Mouse (Mus musculus) adrenal gland (tissue): ENCODE measurements around the gene Amotl2.
"Not testable (repeated sequence)": the region's sequence is repeated elsewhere in the genome, so short reads cannot be mapped to it uniquely, and the experiment has no call there.

Source experiments
- intact Hi-C: fragments of 180-260 bp; cut with DNase I; formaldehyde crosslinking; loops from one replicate; pipeline ENCODE4 v1.15.1; 2025

Gene Amotl2

DNA sequence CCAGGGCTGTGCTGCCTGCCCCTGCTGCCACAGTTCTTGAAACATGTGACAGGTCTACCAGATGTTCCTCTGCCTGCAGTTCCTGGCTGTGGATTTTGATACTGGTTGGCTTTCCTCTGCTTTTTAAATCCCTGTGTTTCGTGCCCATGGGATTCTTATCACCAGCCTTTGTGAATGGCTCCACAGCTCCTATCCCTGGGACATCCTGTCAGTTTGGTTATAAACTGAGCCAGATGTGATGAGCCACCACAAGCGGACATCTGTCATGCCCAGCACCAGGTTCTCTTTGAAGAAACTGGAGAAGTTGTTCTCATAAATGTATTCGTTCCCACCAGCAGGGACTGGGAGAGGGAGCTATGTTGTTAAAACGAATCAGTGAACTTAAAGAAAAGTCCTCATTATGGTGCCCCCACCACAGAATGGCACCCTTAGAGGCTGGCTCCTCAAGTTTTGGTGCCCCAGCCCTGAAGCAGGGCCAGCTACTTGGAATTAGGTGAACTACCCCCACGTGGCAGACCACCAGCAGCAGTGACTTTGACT, 15.9 kb downstream of the Amotl2 start:
- intact Hi-C loops, result no loop called here

- intact Hi-C loops, result no loop called here
Observed at GRCm38 (mm10) chr9:102733459-102733858, 17.0 kb downstream of the Amotl2 start.

DNA sequence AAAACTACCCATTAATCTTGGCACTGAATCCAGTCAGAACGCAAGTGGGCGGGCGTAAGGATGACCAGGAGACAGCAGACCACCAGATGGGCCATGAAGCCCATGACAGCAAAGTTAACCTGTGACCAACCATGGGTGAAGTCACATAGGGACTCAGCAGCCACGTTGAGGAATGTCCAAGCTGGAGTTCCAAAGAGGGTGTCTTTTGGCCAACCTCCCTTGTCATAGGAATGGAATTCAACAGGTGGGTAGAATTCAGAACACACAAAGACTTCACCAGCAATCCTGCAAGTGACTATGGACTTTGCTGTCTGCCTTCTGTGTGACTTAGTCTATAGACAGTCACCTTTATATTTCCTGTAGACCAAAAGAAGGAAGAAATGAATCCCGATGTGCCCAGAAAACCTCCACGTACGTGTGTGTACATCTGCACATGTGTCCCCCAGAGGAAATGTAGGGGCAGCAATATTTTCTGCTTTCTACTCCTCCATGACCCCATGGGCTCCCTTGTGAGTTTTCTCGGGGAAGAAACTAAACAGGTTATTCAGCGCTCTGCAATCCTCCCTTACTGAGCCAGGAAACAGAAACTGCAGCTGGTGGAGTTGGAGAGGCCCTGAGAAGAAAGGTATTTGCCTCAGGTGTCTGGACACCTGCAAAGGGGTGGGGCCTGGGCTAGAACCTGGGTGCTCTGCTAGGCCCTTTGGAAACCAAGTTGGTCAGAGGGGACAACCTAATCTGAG, 17.7 kb downstream of the Amotl2 start:
- intact Hi-C loops, result no loop called here

DNA sequence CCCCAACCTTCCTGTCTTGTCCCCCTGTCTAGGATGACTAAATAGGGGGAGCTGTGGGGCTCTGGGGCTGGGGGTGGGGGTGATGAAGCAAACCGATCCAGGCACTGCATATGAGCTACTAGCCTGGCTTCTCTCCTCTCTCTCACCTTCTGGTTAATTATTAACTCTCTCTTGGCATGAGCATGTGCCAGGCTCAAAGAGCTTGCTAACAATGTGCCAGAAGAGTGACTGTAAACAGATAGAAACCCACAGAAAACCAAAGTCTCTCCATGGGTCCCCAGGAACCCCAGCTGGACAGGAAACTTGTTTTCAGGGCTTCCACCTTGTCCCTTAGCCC, 18.2 kb downstream of the Amotl2 start:
- intact Hi-C loops, result no loop called here

GRCm38 (mm10) chr9:102735231-102735630, 18.8 kb downstream of the Amotl2 start:
- intact Hi-C loops, result no loop called here

- intact Hi-C loops, result no loop called here
Observed at GRCm38 (mm10) chr9:102735996-102736395, 19.5 kb downstream of the Amotl2 start.

GRCm38 (mm10) chr9:102737405-102737804, 20.9 kb downstream of the Amotl2 start:
- intact Hi-C loops, result no loop called here

DNA sequence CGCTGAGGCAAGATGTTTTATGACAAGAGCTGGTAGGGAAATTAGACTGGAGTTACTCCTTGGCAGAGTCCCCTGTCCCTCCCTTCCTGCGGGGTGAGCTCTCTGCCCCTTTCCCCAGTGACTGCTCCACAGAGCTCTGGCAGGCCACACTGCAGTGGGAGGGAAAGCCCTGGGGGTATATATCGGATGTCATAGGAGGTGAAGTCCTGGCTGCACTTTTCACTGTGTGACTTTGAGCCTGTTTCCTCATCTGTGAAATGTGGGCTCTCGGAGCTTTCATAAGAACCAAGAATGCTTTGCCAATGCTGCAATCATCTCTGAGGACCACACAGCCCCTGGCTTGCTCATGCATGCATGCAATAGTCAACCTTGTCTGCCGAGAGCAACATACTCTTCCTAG, 30.3 kb downstream of the Amotl2 start:
- intact Hi-C loops, result no loop called here

GRCm38 (mm10) chr9:102747902-102748301, 31.4 kb downstream of the Amotl2 start:
- intact Hi-C loops, result no loop called here

- intact Hi-C loops, result no loop called here
Observed at GRCm38 (mm10) chr9:102749216-102749615, 32.7 kb downstream of the Amotl2 start.

DNA sequence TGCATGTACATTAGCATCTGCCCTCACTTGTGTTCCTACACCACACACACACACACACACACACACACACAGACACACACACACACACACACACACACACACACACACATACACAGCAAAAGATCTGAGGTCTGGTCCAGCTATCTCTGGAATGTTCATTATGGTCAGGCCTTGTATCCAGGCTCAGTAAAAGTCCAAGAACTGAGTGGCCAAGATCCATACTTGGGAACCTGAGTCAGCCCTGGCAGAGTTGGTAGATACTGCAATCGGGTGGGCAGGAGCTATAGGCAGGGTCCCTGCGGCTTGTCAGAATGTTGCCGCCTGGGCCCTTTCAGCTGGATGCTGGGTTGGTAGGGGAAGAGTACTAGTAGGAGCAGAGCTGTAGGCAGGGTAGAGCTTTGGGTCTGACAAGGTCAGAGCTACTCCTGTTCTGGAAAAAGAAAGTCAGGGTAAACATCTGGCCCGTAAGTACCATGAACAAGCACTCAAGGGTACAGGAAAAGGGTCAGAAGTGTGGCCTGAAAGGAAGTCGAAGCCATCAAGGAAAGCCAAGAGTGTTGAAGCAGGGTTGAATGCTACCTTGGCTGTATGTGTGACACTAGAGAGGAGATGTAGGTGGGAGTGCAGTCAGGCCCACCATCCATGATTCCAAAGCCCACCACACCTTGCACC, 35.3 kb downstream of the Amotl2 start:
- intact Hi-C loops, result no loop called here

- intact Hi-C loops, result no loop called here
Observed at GRCm38 (mm10) chr9:102753299-102753698, 36.8 kb downstream of the Amotl2 start.

DNA sequence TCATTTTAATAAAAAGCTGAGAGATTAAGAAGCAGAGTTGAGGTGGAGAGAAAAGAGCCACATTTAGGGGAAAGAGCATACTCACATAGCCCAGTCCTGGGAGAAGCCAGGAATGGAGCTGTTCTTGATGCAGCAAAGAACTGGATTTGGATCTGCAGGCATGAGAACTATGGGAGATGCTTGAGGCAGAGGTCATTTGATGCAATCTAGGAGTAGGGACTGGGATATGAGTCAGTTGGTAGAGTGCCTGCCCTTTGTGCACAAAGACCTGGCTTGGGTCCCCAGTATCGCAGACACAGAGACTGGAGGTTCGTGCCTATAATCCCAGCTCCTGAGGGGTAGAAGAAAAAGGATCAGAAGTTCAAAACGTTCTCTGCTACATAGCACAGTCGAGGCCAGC, 38.7 kb downstream of the Amotl2 start:
- intact Hi-C loops, result no loop called here

- intact Hi-C loops, result no loop called here
Observed at GRCm38 (mm10) chr9:102755591-102756270, 39.3 kb downstream of the Amotl2 start.

DNA sequence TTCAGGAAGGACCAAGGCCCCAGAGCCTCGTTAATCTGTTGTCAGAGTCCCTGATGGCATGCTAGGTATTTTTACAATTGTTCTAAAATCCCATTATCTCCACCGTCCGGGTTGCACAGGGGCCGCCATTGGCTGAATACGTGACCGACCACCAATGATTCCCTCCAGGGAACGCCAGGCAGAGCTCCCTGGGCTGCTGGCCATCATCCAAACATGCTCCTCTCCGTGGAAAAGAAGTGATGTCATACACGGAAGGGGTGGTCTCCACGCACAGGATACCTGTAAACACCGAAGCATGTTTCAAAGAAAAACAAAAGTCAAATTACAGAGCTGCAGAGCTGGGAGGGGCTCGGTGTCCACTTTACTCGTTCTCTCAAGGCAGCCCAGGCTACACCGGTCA, 39.9 kb downstream of the Amotl2 start:
- intact Hi-C loops, result no loop called here

- intact Hi-C loops, result no loop called here
Observed at GRCm38 (mm10) chr9:102758851-102759250, 42.4 kb downstream of the Amotl2 start.

GRCm38 (mm10) chr9:102759581-102760001, 43.1 kb downstream of the Amotl2 start:
- intact Hi-C loops, result no loop called here

- intact Hi-C loops, result no loop called here
Observed at GRCm38 (mm10) chr9:102761599-102761998, 45.1 kb downstream of the Amotl2 start.

DNA sequence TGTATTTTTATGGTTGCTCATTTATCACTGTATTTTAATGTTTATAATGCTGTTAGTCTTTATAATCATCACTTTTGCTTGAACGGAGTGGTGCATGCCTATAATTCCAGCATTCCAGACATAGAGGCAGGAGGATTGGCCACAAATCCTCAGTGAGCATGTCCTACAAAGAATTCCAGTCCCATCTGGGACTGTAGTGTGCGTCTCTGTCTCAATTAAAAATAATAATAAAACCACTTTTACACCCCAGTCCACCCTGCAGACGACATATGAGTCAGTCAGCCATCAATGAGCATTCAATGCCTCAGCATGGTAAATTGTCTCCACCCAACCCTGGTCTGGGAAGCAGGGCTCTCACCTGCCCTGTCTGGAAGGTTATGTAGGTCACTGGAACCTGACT, 46.4 kb downstream of the Amotl2 start:
- intact Hi-C loops, result no loop called here

DNA sequence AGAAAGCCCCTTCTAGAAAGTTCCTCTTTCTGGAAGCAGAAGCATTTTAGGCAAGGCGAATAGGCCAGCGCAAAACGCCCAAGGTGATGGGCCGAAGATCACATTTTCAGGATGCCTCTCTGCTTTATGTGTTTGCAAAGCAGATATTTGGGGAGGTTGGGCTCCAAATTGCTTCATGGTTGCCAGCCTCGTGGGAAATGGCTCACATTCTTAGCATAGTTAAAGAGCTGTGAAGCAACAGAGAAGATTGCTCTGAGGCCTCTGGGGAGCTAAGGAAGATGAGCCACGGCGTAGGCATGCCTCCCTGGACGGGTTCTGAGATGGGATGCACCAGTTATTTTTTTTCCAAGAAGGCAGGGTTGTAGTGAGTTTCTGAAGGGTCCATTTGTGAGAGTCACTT, 47.0 kb downstream of the Amotl2 start:
- intact Hi-C loops, result no loop called here

- intact Hi-C loops, result not testable (repeated sequence)
Observed at GRCm38 (mm10) chr9:102764540-102764939, 48.1 kb downstream of the Amotl2 start.

- intact Hi-C loops, result no loop called here
Observed at GRCm38 (mm10) chr9:102766741-102767140, 50.3 kb downstream of the Amotl2 start.
